Mouse (Mus musculus) forebrain, embryonic 11.5 days (tissue): Measurements from ENCODE around the gene Ddc. TPM values are rescaled to one million over a fixed set of nuclear protein-coding genes. Genes with fewer than 3 reads are reported as not detected.

Source experiments
- ATAC-seq: fragments of 200-750 bp; cut with Nextera tagmentation; replicated peaks from 2 replicates; pipeline ENCODE4 v1.8.0; 2017; ENCODE audit warnings: moderate TSS enrichment; ENCODE audit not compliant: low FRiP score
- DNase-seq: peaks from one replicate; pipeline ENCODE4 v3.0.0-alpha.2; 2017; ENCODE audit warnings: low spot score
- H3K27ac ChIP-seq: fragments of 300-500 bp; sonication (generic); 2 replicates; pipeline ENCODE4 v1.5.1; 2014; ENCODE audit warnings: low read depth, low read length
- H3K27me3 ChIP-seq: fragments of 300-500 bp; sonication (generic); 2 replicates; pipeline ENCODE4 v1.6.1; 2014; ENCODE audit warnings: mild to moderate bottlenecking, low read length, mixed read lengths; ENCODE audit not compliant: control insufficient read depth, insufficient read depth
- H3K36me3 ChIP-seq: fragments of 300-500 bp; sonication (generic); 2 replicates; pipeline ENCODE4 v1.6.1; 2014; ENCODE audit warnings: mild to moderate bottlenecking, low read length, moderate library complexity, mixed read lengths; ENCODE audit not compliant: control insufficient read depth, insufficient read depth
- H3K4me1 ChIP-seq: fragments of 300-500 bp; sonication (generic); replicated peaks from 2 replicates; pipeline ENCODE4 v1.6.1; 2014; ENCODE audit warnings: low read length, mixed read lengths; ENCODE audit not compliant: control insufficient read depth, insufficient read depth
- H3K4me2 ChIP-seq: fragments of 300-500 bp; sonication (generic); 2 replicates; pipeline ENCODE4 v1.6.1; 2014; ENCODE audit warnings: low read depth, mild to moderate bottlenecking, low read length, moderate library complexity, mixed read lengths; ENCODE audit not compliant: severe bottlenecking
- H3K4me3 ChIP-seq: fragments of 300-500 bp; sonication (generic); 2 replicates; pipeline ENCODE4 v1.5.1; 2014; ENCODE audit warnings: low read depth, low read length
- H3K9ac ChIP-seq: fragments of 300-500 bp; sonication (generic); 2 replicates; pipeline ENCODE4 v1.6.1; 2014; ENCODE audit warnings: low read length
- H3K9me3 ChIP-seq: fragments of 300-500 bp; sonication (generic); 2 replicates; pipeline ENCODE4 v1.6.1; 2016; ENCODE audit warnings: low read length, mixed read lengths; ENCODE audit not compliant: control insufficient read depth
- WGBS: fragments of 180-500 bp; shearing (Covaris S2); extraction: QIAGEN DNeasy Blood & Tissue Kit; methylation state at CpG from one replicate; pipeline ENCODE4 v1.1.7; 2014; 5-methylcytosine and 5-hydroxymethylcytosine counted together
- polyA plus RNA-seq: library from polyadenylated mRNA; unstranded; fragments of >200 nt; fragmentation: Nextera tagmentation; extraction: Ambion mirVana; gene quantifications from 2 replicates; pipeline ENCODE4 v1.2.1, GENCODE M21; 2014

The Ddc gene
- polyA plus RNA-seq, 1 experiment from 2014 or later = 6.8 TPM

GRCm38 (mm10) chr11:11939611-11940010 is 41.7 kb upstream of the Ddc start:
- no peak overlapping the region for H3K9ac ChIP-seq

GRCm38 (mm10) chr11:11938591-11938990 is 40.6 kb upstream of the Ddc start:
- Histone ChIP-seq H3K27me3 (no peaks in the 10 kb centered on the region), H3K9ac (no peak overlapping the region), H3K9me3 (no peaks in the 10 kb centered on the region), H3K27ac (no peak overlapping the region), H3K4me1 (peaks cover 8% of the 10 kb centered on the region; the same call in 1 of the 2 replicates), H3K4me3 (no peak overlapping the region), H3K4me2 (no peak overlapping the region), H3K36me3 (no peaks in the 10 kb centered on the region)
- DNase-seq (no peak), ATAC-seq (no peak)
- 93% methylated on average over 1 of the region's 1 CpGs for WGBS

More at GRCm38 (mm10) chr11:11939611-11940010, 41.7 kb upstream of the Ddc start:
- ATAC-seq = no peak
- Histone ChIP-seq H3K4me2 (no peak overlapping the region), H3K9me3 (no peaks in the 10 kb centered on the region), H3K27me3 (no peaks in the 10 kb centered on the region), H3K4me3 (no peak overlapping the region), H3K4me1 (peaks cover 8% of the 10 kb centered on the region; the same call in 1 of the 2 replicates), H3K36me3 (no peaks in the 10 kb centered on the region), H3K27ac (no peak overlapping the region)
- WGBS = 86% methylated on average over 3 of the region's 3 CpGs
- no peak for DNase-seq

GRCm38 (mm10) chr11:11937340-11938030 is 39.5 kb upstream of the Ddc start:
- no peak overlapping the region for H3K4me2 ChIP-seq
- no peak overlapping the region for H3K27ac ChIP-seq
- H3K9ac ChIP-seq = no peak overlapping the region
- no peaks in the 10 kb centered on the region for H3K36me3 ChIP-seq
- H3K4me3 ChIP-seq = no peak overlapping the region
- DNase-seq (no peak), ATAC-seq (no peak)
- 92% methylated on average over 10 of the region's 10 CpGs for WGBS
- peaks cover 2% of the 10 kb centered on the region; the same call in 1 of the 2 replicates for H3K4me1 ChIP-seq
- H3K27me3 ChIP-seq = no peaks in the 10 kb centered on the region
- no peaks in the 10 kb centered on the region for H3K9me3 ChIP-seq

GRCm38 (mm10) chr11:11934808-11935207 is 36.9 kb upstream of the Ddc start:
- H3K4me2 ChIP-seq = no peak overlapping the region
- no peaks in the 10 kb centered on the region for H3K27me3 ChIP-seq
- DNase-seq (no peak), ATAC-seq (no peak)
- H3K27ac ChIP-seq = no peak overlapping the region
- no peaks in the 10 kb centered on the region for H3K4me1 ChIP-seq
- no peak overlapping the region for H3K9ac ChIP-seq
- no peak overlapping the region for H3K4me3 ChIP-seq
- WGBS = 90% methylated on average over 8 of the region's 8 CpGs
- H3K36me3 ChIP-seq = no peaks in the 10 kb centered on the region
- no peaks in the 10 kb centered on the region for H3K9me3 ChIP-seq

GRCm38 (mm10) chr11:11932102-11932789 is 34.3 kb upstream of the Ddc start:
- 0 out of 2 replicates have a peak, but pooled peaks have one; percentile 18 for ATAC-seq
- Histone ChIP-seq H3K27ac (no peak overlapping the region), H3K9ac (no peak overlapping the region), H3K27me3 (no peaks in the 10 kb centered on the region), H3K4me3 (no peak overlapping the region), H3K9me3 (no peaks in the 10 kb centered on the region), H3K4me1 (no peaks in the 10 kb centered on the region), H3K36me3 (no peaks in the 10 kb centered on the region), H3K4me2 (no peak overlapping the region)
- WGBS = 83% methylated on average over 11 of the region's 11 CpGs
- DNase-seq = no peak

GRCm38 (mm10) chr11:11931688-11932087 is 33.7 kb upstream of the Ddc start:
- WGBS = 90% methylated on average over 5 of the region's 5 CpGs
- no peak overlapping the region for H3K4me3 ChIP-seq
- H3K4me1 ChIP-seq = no peaks in the 10 kb centered on the region
- ATAC-seq (no peak), DNase-seq (no peak)
- no peaks in the 10 kb centered on the region for H3K27me3 ChIP-seq
- H3K36me3 ChIP-seq = no peaks in the 10 kb centered on the region
- no peaks in the 10 kb centered on the region for H3K9me3 ChIP-seq
- H3K27ac ChIP-seq = no peak overlapping the region
- no peak overlapping the region for H3K4me2 ChIP-seq
- H3K9ac ChIP-seq = no peak overlapping the region

GRCm38 (mm10) chr11:11930527-11930926 is 32.6 kb upstream of the Ddc start:
- ATAC-seq (no peak), DNase-seq (no peak)
- Histone ChIP-seq H3K36me3 (no peaks in the 10 kb centered on the region), H3K27me3 (no peaks in the 10 kb centered on the region), H3K4me2 (no peak overlapping the region), H3K4me3 (no peak overlapping the region), H3K27ac (no peak overlapping the region), H3K4me1 (no peaks in the 10 kb centered on the region), H3K9ac (no peak overlapping the region), H3K9me3 (no peaks in the 10 kb centered on the region)
- 91% methylated on average over 11 of the region's 11 CpGs for WGBS

- no peak for ATAC-seq
- Histone ChIP-seq H3K9me3 (no peaks in the 10 kb centered on the region), H3K27ac (no peak overlapping the region), H3K27me3 (no peaks in the 10 kb centered on the region), H3K9ac (no peak overlapping the region), H3K4me2 (no peak overlapping the region), H3K4me1 (no peaks in the 10 kb centered on the region), H3K4me3 (no peak overlapping the region), H3K36me3 (no peaks in the 10 kb centered on the region)
- no peak for DNase-seq
- 87% methylated on average over 3 of the region's 3 CpGs for WGBS
Measured at GRCm38 (mm10) chr11:11929059-11929458, 31.1 kb upstream of the Ddc start.
